Mouse (Mus musculus): ENCODE data around the gene Mettl27.

GRCm38 (mm10) chr5:134901644-134902027 is 30.5 kb upstream of the Mettl27 start:
- TF ChIP-seq CTCF (IDR thresholded peaks at IDR 0.05; ENCODE audit: borderline replicate concordance, control insufficient read depth, extremely low read depth, insufficient read depth, low read length, poor library complexity) (no peak), POLR2A (IDR thresholded peaks at IDR 0.05; ENCODE audit: control insufficient read depth, extremely low read depth, insufficient read depth, low read length, poor library complexity) (no peak)
